Mouse (Mus musculus): ENCODE measurements around the gene Ap4s1.

- TF ChIP-seq CTCF (IDR thresholded peaks at IDR 0.05; ENCODE audit: low read depth) (no peak), EP300 (IDR thresholded peaks at IDR 0.05; ENCODE audit: low read depth) (no peak)
These were observed 46.0 kb downstream of the Ap4s1 start for GRCm38 (mm10) chr12:51736807-51737206.

Data from liver, postnatal 0 days (tissue).